Mouse (Mus musculus) heart, postnatal 0 days (tissue): ENCODE results near the gene Cyb561d2.

Experiments
- CTCF ChIP-seq: IDR thresholded peaks from 2 replicates; pipeline ENCODE4 v1.5.1; 2016; ENCODE audit warnings: antibody characterized with exemption, control low read depth, low read depth
- EP300 ChIP-seq: IDR thresholded peaks from 2 replicates; pipeline ENCODE4 v1.6.1; 2016; ENCODE audit warnings: antibody characterized with exemption, low read depth

DNA sequence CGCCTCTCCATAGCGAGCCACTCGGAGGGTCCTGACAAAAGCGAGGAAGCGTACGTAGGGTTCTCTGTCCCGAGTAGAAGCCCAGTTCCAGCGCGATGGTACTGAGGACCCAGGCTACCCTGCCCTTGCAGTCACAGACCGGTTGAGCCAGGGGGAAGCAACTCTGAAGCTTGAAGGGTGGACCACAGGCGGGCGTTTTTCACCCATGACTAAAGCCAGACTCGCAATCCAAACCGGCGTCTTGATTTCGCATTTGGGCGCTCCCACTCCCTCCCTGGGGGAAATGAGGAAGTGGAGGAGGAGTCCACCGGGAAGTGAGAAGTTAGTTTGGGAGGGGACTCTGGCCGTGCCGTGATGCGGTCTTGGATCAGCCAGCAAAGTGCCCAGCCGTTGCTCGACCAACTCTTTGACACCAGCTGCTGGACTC is 13.1 kb upstream of the Cyb561d2 start:
- TF ChIP-seq CTCF (no peak), EP300 (no peak)
